Mouse (Mus musculus) bone marrow macrophage, adult 2 months (primary cell): ENCODE results near the gene Olfr51. TPM values are rescaled to one million over a fixed set of nuclear protein-coding genes. Genes with fewer than 3 reads are reported as not detected.
A peak's percentile ranks its signal among the peaks of the same experiment; 100 is the strongest.
"Not testable (repeated sequence)": the region's sequence is repeated elsewhere in the genome, so short reads cannot be mapped to it uniquely, and the experiment has no call there.

Experiments used
- H3K27ac ChIP-seq: 2 replicates; pipeline ENCODE4 v1.5.1; 2012; ENCODE audit warnings: low read depth, low read length; ENCODE audit not compliant: insufficient read depth
- H3K4me1 ChIP-seq: 2 replicates; pipeline ENCODE4 v1.6.1; 2012; ENCODE audit warnings: low read length; ENCODE audit not compliant: control insufficient read depth, insufficient read depth
- H3K4me3 ChIP-seq: 2 replicates; pipeline ENCODE4 v1.5.1; 2012; ENCODE audit warnings: mild to moderate bottlenecking, low read length, moderate library complexity; ENCODE audit not compliant: insufficient read depth
- CTCF ChIP-seq: IDR thresholded peaks from 2 replicates; pipeline ENCODE4 v1.5.1; 2012; ENCODE audit warnings: low read depth, mild to moderate bottlenecking, low read length, moderate library complexity
- POLR2A ChIP-seq: IDR thresholded peaks from 2 replicates; pipeline ENCODE4 v1.6.1; 2012; ENCODE audit warnings: mild to moderate bottlenecking, low read depth, low read length, borderline replicate concordance
- polyA plus RNA-seq: library from polyadenylated mRNA; stranded (reverse); fragments of >200 nt; gene quantifications from 2 replicates; pipeline ENCODE4 v1.2.4, GENCODE M21; 2012; ENCODE audit not compliant: missing spikeins, insufficient read depth, insufficient read length

The Olfr51 gene
- polyA plus RNA-seq, 1 experiment, result not detected

DNA sequence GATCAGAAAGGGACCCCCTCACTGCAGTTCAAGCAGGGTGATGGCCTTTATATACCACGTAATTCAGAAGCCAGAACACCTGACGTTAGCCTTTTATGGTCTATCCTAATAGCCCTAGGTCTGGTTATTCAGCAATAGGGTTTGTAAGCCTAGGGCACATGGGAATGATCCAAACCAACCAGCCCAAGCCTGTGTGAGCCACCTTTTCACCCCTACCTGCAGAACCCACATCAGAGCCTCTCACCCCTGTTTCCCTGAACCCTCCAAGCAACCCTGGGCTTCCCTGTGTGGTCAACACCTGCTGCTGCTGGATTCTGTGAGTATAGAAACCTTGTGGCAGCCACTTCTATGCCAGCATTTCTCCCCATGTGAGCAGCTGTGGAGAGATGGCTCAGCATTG is 26.8 kb downstream of the Olfr51 start:
- H3K4me3 ChIP-seq, result no peak overlapping the region
- TF ChIP-seq POLR2A, result no peak
- TF ChIP-seq CTCF, result no peak
- H3K4me1 ChIP-seq, result no peaks in the 10 kb centered on the region
- H3K27ac ChIP-seq, result no peak overlapping the region

DNA sequence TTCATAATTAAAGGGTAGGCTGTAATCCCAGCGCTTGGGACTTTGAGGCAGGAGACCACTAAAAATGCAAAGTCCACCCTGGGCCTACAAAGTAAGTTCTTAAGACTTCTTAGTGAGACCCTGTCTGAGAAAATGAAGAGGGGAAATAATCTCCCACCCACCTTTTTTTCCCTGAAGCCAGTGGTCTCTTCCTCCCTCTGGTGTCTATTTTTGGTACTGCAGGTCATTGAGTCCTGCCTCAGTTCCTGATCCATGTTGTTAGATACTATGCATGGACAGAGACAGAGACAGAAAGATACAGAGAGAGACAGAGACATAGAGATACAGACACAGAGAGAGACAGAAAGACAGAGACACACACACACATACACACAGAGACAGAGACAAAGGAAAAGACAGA is 29.5 kb downstream of the Olfr51 start:
- no peak for TF ChIP-seq CTCF
- TF ChIP-seq POLR2A, result no peak
- no peaks in the 10 kb centered on the region for H3K4me1 ChIP-seq
- H3K4me3 ChIP-seq, result no peak overlapping the region
- no peak overlapping the region for H3K27ac ChIP-seq

DNA sequence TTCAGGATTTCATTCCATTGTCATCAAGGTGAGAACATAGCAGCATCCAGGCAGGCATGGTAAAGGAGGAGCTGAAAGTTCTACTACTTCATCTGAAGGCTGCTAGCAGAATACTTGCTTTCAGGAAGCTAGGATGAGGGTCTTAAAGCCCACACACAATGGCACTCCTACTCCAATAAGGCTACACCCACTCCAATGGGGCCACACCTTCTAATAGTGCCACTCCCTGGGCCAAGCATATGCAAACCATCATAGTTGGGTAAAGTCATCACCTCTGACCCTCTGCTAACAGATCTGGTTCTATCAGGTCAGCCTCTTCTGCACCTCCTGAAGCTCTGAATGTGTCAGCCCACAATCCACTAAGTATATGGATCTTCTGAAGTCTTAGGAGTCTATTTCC is 30.7 kb downstream of the Olfr51 start:
- H3K4me3 ChIP-seq, H3K27ac ChIP-seq, H3K4me1 ChIP-seq: not testable (repeated sequence)

DNA sequence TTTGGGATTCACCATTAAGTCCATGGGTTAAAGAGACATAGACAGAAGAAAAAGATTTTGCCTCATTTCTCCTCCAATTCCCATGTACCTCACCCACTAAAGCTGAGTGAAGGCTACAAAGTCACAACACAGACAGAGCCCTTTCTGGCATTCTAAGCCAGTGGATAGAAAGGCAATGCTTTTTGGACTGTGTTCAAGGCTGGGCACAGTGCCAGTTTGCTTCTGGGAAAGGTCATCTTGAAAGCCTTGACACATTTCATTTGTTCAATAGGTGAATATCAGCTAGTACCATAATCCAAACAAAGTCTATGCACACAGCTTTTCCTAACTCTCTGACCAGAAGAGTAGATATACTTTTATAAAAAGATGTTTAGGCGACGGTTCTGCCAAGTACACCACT is 32.6 kb downstream of the Olfr51 start:
- TF ChIP-seq CTCF, result no peak
- no peak for TF ChIP-seq POLR2A
- Histone ChIP-seq H3K27ac (no peak overlapping the region), H3K4me1 (no peaks in the 10 kb centered on the region), H3K4me3 (no peak overlapping the region)

DNA sequence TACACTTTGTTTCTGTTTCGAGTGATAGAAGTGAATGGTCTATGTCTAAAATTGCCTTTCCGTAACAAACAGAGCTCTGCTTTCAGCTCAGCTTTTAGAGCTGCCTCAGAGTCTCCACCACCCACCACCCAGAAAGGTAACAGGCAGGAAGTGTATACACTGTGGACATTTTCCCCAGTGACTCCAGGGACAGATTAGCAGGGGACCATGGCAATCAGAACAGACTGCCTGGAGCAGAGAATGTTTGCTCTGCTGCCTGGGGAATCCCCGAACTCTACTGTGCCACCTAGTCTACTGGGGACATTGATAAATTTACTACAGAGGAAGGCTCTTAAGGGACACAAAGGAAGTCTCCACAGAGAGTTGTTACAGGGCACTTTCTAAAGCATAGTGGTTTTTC is 41.4 kb downstream of the Olfr51 start:
- not testable (repeated sequence) for H3K4me1 ChIP-seq, H3K4me3 ChIP-seq, H3K27ac ChIP-seq

DNA sequence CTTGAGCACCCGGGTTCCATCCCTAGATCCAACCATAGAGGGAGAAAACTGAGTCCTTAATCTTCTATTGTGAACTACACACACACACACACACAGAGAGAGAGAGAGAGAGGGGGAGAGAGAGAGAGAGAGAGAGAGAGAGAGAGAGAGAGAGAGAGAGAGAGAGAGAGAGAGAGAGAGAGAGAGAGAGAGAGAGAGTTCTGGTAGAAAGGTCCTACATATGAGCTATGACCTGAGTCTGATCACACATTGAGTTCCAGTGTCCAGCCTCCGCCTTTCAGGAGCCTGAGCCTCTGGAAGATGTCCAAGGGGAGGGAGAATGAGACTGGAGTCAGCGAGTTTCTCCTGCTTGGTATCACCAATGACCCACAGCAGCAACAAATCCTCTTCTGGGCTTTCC is 44.4 kb downstream of the Olfr51 start, which contains the start of gene Olfr1375:
Gene Olfr1375, plus strand, starts transcription at position 301 of the 400 bp plus-strand sequence.
- not testable (repeated sequence) for H3K27ac ChIP-seq, H3K4me1 ChIP-seq, H3K4me3 ChIP-seq

DNA sequence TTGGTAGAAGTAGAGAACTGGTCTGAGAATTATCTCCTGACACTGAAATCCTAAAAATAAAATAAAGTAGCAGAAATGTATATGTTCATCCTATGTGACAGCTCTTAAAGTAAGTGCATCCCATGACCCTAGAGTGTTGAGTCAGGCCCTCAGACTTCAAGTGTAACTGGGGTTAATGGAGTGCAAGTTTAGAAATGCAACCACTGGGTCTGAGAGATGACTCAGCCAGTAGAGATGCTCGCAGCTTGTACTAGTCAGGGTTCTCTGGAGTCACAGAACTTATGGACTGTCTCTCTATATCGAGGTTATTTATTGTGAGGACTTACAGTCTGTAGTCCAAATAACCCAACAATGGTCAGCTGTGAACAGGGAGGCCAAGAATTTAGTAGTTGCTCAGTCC is 48.3 kb downstream of the Olfr51 start:
- TF ChIP-seq POLR2A, result no peak
- no peak for TF ChIP-seq CTCF
- H3K4me1 ChIP-seq, result no peaks in the 10 kb centered on the region
- H3K4me3 ChIP-seq, result no peak overlapping the region
- H3K27ac ChIP-seq, result no peak overlapping the region

DNA sequence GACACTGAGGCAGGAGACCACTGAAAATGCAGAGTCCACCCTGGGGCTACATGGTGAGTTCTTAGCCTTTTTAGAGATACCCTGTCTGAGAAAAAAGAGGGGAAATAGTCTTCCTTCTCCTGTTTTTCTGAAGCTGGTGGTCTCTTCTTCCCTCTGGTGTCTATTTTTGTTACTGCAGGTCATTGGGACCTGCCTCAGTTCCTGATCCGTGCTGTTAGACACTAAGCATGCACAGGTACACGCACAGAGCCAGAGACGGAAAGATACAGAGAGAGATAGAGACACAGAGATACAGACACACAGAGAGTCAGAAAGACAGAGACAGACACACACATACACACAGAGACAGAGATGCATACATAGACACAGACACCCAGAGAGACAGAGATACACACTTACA is 49.8 kb downstream of the Olfr51 start:
- TF ChIP-seq POLR2A (no peak), CTCF (no peak)
- no peak overlapping the region for H3K4me3 ChIP-seq
- H3K4me1 ChIP-seq, result no peaks in the 10 kb centered on the region
- no peak overlapping the region for H3K27ac ChIP-seq

DNA sequence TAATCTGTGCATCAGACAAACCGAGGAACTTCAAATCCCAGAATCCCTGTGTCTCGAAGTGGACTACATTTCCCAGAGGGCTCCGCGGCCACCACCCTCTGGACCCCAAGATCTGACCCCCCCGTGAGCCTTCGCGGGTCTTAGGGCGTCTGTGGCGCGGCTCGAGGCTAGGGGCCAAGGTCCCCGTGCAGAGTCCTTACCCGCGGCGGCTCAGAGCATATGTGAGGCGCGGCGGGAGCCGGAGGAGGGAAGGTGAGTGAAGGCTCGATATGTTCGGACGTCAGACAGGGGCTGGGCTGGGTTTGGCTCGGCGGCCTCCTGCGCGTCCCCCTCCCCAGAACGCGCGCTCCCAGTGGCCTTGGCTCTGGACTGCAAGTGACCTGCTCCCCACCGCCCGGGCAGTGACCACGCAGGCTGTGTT is 55.8 kb downstream of the Olfr51 start, which contains the start of gene Zfp354a:
Gene Zfp354a, plus strand, starts transcription at position 107 of the 421 bp plus-strand sequence.
- peak within 1 kb of the TSS; percentile 94 for H3K4me3 ChIP-seq
- H3K4me1 ChIP-seq, result no peaks in the 10 kb centered on the region
- no peak within 1 kb of the TSS for H3K27ac ChIP-seq
- TF ChIP-seq POLR2A (no peak), CTCF (no peak)

Other genes with a start within 250 kb of the Olfr51 start
- gene Zfp354c, start 175.9 kb upstream of the Olfr51 start, polyA plus RNA-seq, result 0.82 and 0.89 TPM in 2 replicates
- gene Zfp879, start 162.0 kb upstream of the Olfr51 start, polyA plus RNA-seq, result not detected in 2 replicates
- not detected in 2 replicates for gene Grm6, start 152.9 kb upstream of the Olfr51 start, polyA plus RNA-seq
- not detected in 2 replicates for gene Zfp454, start 115.9 kb upstream of the Olfr51 start, polyA plus RNA-seq
- 0.80 and 2.0 TPM in 2 replicates for gene Zfp2, start 87.4 kb upstream of the Olfr51 start, polyA plus RNA-seq
- not detected in 2 replicates for gene Zfp354b, start 72.0 kb upstream of the Olfr51 start, polyA plus RNA-seq
- not detected in 2 replicates for gene 4933414I15Rik, start 59.8 kb upstream of the Olfr51 start, polyA plus RNA-seq
- not detected in 2 replicates for gene Prop1, start 49.8 kb upstream of the Olfr51 start, polyA plus RNA-seq
- not detected in 2 replicates for gene Olfr1378, start 37.1 kb upstream of the Olfr51 start, polyA plus RNA-seq
- not detected in 2 replicates for gene Olfr1377, start 21.6 kb upstream of the Olfr51 start, polyA plus RNA-seq
- gene Olfr54, start 10.6 kb downstream of the Olfr51 start, polyA plus RNA-seq, result not detected in 2 replicates
- gene Olfr1375, start 44.5 kb downstream of the Olfr51 start, polyA plus RNA-seq, result not detected in 2 replicates
- gene Zfp354a, start 55.7 kb downstream of the Olfr51 start, polyA plus RNA-seq, result not detected in 2 replicates
- gene Gm12569, start 216.9 kb downstream of the Olfr51 start, polyA plus RNA-seq, result not detected in 2 replicates